Mouse (Mus musculus): ENCODE measurements at regions not wholly inside any gene's neighbourhood (a gene's known extent, or its start where the extent isn't known, plus 50 kb on each side); places are given as distances from the start of the nearest gene placed in this dataset.
A peak's percentile ranks its signal among the peaks of the same experiment; 100 is the strongest.

DNA sequence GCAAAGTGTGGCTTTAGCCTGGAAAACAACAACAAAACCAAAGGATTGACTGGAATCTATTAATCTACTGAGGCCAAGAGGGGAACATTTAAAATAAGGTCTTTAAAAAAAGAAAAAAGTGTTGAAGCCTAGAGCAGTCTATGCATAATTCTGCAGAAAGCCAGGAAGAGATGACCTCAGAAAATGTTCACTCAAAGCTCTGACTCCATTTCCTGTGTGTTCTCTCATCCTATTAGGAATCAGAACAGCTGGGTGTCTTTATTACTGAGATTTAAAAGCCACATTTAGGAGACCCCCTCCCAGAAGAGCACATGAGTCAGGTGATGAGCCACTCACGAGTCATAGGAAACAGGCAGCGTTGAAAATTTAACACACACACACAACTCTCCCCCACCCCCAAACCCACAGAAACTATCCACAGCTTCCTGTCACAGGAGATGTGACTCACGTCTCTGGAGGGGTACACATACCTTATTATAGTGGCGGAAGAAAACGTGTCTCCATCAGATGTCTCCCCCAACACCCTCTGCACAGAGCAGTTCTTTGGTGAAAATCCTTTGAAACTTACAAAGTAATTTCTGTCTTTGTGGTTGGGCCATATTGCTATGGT lies 140.2 kb upstream of the Hmga2 start:
- no peak for DNase-seq (ENCODE audit: low read depth, low spot score)

DNA sequence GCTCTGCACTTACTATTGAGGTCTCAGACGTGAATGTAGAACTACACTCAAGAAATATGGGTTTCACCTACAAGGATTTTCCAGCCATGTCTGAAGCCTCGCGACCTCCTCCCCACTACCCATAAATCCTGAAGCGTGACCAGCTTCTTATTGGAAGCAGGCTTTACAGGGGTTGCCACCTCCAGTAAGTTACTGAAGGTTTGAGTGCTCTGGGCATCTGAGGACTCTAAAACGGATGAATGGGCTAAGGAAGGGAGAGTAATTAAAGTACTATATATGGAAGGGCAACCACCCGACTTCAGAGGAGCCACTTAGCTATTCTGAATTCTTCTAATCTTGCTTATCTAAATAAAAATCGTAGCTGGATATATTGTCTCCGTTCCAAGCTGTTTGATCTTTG lies 136.1 kb upstream of the Hmga2 start:
- DNase-seq (ENCODE audit: low read depth, low spot score) = no peak

DNA sequence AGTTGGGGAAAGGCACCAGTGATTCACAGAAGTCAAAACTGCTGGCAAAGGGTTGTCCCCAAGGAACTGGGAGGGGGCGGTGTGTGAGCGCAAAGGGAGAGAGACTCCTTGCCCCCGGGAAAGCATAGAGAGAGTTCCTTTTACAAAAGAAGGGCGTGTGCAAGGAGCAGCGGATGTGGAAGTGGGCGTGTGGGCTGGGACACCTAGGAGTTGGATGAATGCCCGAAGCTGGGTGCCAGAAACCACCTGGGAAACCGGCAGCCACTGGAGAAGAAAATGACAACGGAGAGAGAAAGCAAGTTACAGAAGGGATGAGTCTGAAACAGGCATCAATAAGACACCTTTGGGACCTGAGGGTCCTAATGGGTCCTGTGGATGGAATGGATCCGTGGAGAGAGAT lies 133.8 kb upstream of the Hmga2 start:
- DNase-seq (ENCODE audit: low read depth, low spot score) = no peak

- no peak for DNase-seq (ENCODE audit: low read depth, low spot score)
These were observed 128.2 kb upstream of the Hmga2 start for GRCm38 (mm10) chr10:120604506-120604905.

DNA sequence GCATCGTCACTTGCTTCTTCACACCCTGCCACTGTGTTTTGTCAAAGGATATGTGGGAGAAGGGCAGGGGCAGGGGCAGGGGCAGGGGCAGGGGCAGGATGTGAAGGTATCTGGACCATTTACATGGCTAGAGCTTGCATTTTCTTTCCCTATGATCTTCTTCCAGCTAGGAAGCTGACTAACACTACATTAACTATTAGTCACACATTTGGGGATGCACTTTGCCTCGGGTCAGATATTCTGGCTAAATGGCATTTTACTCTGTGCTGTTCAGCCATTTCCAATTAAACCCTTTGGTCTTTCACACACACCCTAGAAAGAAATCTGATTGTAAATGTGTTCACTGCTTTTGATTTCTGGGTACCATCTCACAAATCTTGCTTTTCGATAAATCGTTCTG lies 126.9 kb upstream of the Hmga2 start:
- no peak for DNase-seq (ENCODE audit: low read depth, low spot score)

DNA sequence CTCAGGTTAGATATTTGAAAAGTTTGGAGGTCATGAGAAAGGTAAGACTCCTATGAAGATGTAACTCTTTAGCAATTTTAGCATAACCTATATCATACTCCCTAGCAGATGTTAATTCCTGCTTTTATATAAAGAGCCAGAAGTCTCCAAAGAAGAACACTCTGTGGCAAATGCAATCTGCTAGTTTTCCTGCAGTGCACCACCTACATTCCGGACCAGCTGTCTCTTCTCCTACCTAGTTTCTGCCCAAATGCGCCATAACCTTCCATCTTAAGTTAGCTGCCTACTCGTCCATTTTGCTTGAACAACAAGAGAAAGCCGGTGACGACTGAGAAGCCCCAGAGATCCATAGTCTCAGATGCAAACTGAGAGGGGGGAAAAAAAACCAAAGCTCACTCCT lies 124.5 kb upstream of the Hmga2 start:
- DNase-seq (ENCODE audit: low read depth, low spot score) = no peak

DNA sequence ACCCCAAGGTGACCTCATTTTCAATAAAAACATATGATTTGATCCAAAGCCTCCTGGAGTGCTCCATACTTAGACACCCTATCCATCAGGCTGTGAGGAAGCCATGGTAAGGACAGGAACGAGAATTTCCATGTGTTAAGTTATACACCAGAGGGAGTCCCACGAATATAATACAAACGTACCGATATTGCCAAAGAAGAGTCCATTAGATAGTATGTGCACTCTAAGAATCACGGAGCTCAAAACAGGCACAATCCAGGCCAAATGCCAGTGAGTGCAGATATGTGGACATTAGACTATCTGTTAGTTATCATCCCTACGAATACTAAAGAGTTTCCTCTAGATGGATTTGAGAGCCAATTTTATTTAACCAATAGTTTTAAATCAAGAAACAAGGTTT lies 123.3 kb upstream of the Hmga2 start:
- no peak for DNase-seq (ENCODE audit: low read depth, low spot score)

GRCm38 (mm10) chr10:120597320-120597887 lies 121.1 kb upstream of the Hmga2 start:
- no peak for DNase-seq (ENCODE audit: low read depth, low spot score)

- DNase-seq (ENCODE audit: low read depth, low spot score) = no peak
These were observed 118.9 kb upstream of the Hmga2 start for GRCm38 (mm10) chr10:120595145-120595544.

- no peak for DNase-seq (ENCODE audit: low read depth, low spot score)
These were observed 117.6 kb upstream of the Hmga2 start for GRCm38 (mm10) chr10:120593876-120594275.

- no peak for DNase-seq (ENCODE audit: low read depth, low spot score)
These were observed 113.4 kb upstream of the Hmga2 start for GRCm38 (mm10) chr10:120589659-120590058.

GRCm38 (mm10) chr10:120587854-120588633 lies 111.8 kb upstream of the Hmga2 start:
- DNase-seq (ENCODE audit: low read depth, low spot score) = no peak

DNA sequence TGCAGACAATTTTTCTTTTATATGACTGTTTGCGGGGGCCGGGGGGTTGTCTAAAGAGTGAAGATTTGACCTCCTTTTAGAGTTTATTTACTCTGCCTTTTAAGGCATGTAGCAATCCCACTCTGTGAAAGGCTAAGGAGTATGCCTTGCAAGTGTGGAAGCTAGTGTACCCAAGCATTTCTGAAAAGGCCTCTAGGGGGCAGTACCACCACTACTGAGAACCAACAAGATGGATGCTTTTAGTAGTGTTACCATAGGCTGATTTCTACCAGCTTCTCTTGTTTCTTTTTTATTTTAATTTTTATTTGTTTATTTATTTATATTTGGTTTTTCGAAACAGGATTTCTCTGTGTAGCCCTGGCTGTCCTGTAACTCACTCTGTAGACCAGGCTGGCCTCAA lies 110.9 kb upstream of the Hmga2 start:
- DNase-seq (ENCODE audit: low read depth, low spot score) = peak; percentile 8

DNA sequence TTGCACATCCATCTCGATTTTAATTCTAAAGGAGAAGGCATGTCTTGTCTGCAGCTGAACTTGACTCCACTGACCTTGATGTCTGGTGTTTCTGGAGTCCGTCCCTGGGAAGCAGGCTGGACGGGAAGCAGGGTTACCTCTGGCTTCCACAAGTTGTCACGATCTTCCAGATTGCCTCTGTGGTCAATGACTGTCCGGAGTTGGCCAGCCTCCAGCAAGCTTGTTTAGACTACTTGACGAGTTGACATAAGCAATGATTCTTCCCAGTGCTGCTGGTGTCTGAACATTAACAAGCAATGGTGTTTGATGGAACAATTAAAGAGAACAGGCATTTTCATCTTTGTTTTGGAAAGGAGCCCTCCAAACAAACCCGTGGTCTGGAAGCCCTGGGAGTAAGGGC lies 106.2 kb upstream of the Hmga2 start:
- DNase-seq (ENCODE audit: low read depth, low spot score) = no peak

DNA sequence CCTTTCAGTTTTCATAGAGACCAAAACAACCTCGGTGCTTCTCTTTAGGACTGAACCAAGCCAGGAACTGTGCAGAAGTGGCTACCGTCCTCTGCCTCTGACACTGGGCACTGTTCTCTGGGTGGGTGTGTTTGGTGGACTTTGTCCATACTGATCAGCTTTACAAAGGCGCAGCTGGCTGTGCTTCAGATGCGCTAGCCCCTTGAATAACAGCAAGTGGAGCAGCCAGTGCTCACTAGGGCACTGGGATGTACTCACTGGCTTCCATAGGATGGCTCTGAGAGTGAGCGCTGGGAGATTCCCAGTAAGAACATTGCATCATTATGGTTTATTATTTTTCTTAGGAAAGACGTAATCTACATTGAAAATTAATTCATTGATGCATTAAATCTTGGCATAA lies 105.3 kb upstream of the Hmga2 start:
- no peak for DNase-seq (ENCODE audit: low read depth, low spot score)

GRCm38 (mm10) chr10:120576886-120577285 lies 100.6 kb upstream of the Hmga2 start:
- DNase-seq (ENCODE audit: low read depth, low spot score) = no peak

GRCm38 (mm10) chr10:120576148-120576547 lies 99.9 kb upstream of the Hmga2 start:
- no peak for DNase-seq (ENCODE audit: low read depth, low spot score)

DNA sequence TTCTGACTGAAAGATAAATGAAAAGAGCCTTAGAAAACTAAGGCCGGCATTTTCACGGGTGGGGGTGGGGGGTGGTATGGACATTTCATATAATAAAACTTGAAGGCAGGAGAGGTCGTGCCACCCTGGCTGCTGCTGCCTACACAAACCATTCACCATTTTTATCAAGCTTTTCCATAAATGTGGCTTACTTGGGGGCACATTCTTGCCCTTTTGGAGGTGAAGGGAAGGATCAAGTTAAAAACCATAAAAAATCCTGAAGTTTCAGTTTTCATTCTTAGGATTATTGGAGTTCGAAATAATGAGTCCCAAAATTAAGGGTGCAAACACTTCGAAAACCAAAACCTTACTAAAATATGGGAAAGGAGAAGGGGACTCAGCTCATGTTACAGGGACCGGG lies 95.1 kb upstream of the Hmga2 start:
- no peak for DNase-seq (ENCODE audit: low read depth, low spot score)

- DNase-seq (ENCODE audit: low read depth, low spot score) = no peak
These were observed 89.7 kb upstream of the Hmga2 start for GRCm38 (mm10) chr10:120565992-120566391.

- DNase-seq (ENCODE audit: low read depth, low spot score) = no peak
These were observed 88.6 kb upstream of the Hmga2 start for GRCm38 (mm10) chr10:120564859-120565258.

DNA sequence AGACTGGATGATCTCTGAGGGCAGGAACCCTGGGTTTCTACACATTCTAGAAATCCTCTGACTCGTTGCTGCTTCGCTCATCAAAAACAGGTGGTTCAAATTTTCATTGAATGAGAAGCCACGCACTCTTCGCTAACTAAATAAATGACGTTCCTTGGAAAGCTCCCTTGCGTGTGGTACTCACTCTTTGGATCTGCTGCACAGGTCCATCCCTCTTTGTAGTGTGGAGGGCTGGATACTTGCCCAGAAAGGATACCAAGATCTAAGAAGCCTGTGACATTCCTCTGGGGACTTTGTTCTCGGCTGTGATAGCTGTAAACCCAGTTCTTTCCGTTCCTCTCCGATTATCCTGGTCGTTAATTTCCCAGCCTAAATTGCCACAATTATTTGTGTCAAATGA lies 87.7 kb upstream of the Hmga2 start:
- DNase-seq (ENCODE audit: low read depth, low spot score) = no peak

DNA sequence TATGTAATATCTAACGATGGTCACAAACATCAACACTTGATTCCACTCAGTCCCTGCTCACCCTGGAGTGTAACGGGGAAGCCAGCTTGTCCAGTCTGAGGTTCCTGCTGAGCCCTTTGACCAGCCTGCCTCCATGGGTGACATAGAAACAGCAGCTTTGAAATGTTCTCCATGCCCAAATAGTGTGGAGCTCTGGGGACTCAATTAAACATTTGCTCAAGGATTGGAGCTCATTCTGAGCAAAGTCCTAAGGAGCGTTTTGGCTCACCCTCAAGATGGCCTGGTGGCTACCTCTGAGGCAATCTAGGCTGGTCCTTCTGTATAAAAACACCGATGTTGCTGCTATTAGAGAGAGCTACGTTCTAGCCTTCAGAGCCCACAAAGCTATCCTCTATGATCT lies 85.6 kb upstream of the Hmga2 start:
- no peak for DNase-seq (ENCODE audit: low read depth, low spot score)

- DNase-seq (ENCODE audit: low read depth, low spot score) = no peak
These were observed 81.7 kb upstream of the Hmga2 start for GRCm38 (mm10) chr10:120557850-120558447.
